Mouse (Mus musculus) midbrain, embryonic 13.5 days (tissue): ENCODE data around the gene Siae. TPM values are rescaled to one million over a fixed set of nuclear protein-coding genes. Genes with fewer than 3 reads are reported as not detected.

ENCODE experiments used
- ATAC-seq: fragments of 200-750 bp; cut with Nextera tagmentation; 2 replicates; pipeline ENCODE4 v1.8.0; 2017; ENCODE audit warnings: mild to moderate bottlenecking, moderate TSS enrichment, moderate library complexity
- H3K27ac ChIP-seq: fragments of 300-500 bp; sonication (generic); 2 replicates; pipeline ENCODE4 v1.5.1; 2015; ENCODE audit warnings: inconsistent platforms, mild to moderate bottlenecking, moderate library complexity
- H3K27me3 ChIP-seq: fragments of 300-500 bp; sonication (generic); 2 replicates; pipeline ENCODE4 v1.6.1; 2015; ENCODE audit warnings: mild to moderate bottlenecking, inconsistent platforms
- H3K36me3 ChIP-seq: fragments of 300-500 bp; sonication (generic); 2 replicates; pipeline ENCODE4 v1.6.1; 2015; ENCODE audit warnings: mild to moderate bottlenecking, inconsistent platforms
- H3K4me1 ChIP-seq: fragments of 300-500 bp; sonication (generic); replicated peaks from 2 replicates; pipeline ENCODE4 v1.6.1; 2015; ENCODE audit warnings: inconsistent platforms
- H3K4me2 ChIP-seq: fragments of 300-500 bp; sonication (generic); replicated peaks from 2 replicates; pipeline ENCODE4 v1.6.1; 2015; ENCODE audit warnings: moderate library complexity, mild to moderate bottlenecking, inconsistent platforms
- H3K4me3 ChIP-seq: fragments of 300-500 bp; sonication (generic); replicated peaks from 2 replicates; pipeline ENCODE4 v1.5.1; 2015; ENCODE audit warnings: mild to moderate bottlenecking, inconsistent platforms
- H3K9ac ChIP-seq: fragments of 300-500 bp; sonication (generic); replicated peaks from 2 replicates; pipeline ENCODE4 v1.6.1; 2015; ENCODE audit warnings: mild to moderate bottlenecking, inconsistent platforms
- H3K9me3 ChIP-seq: fragments of 300-500 bp; sonication (generic); 2 replicates; pipeline ENCODE4 v1.6.1; 2016; ENCODE audit warnings: mild to moderate bottlenecking, inconsistent platforms
- WGBS: fragments of 180-500 bp; shearing (Covaris S2); methylation state at CpG from one replicate; pipeline ENCODE4 v1.1.7; 2015; 5-methylcytosine and 5-hydroxymethylcytosine counted together
- polyA plus RNA-seq: library from polyadenylated mRNA; unstranded; fragments of >200 nt; fragmentation: Nextera tagmentation; extraction: Ambion mirVana; gene quantifications from 2 replicates; pipeline ENCODE4 v1.2.1, GENCODE M21; 2015

The Siae gene
- polyA plus RNA-seq, 1 experiment from 2014 or later = 9.2 TPM

DNA sequence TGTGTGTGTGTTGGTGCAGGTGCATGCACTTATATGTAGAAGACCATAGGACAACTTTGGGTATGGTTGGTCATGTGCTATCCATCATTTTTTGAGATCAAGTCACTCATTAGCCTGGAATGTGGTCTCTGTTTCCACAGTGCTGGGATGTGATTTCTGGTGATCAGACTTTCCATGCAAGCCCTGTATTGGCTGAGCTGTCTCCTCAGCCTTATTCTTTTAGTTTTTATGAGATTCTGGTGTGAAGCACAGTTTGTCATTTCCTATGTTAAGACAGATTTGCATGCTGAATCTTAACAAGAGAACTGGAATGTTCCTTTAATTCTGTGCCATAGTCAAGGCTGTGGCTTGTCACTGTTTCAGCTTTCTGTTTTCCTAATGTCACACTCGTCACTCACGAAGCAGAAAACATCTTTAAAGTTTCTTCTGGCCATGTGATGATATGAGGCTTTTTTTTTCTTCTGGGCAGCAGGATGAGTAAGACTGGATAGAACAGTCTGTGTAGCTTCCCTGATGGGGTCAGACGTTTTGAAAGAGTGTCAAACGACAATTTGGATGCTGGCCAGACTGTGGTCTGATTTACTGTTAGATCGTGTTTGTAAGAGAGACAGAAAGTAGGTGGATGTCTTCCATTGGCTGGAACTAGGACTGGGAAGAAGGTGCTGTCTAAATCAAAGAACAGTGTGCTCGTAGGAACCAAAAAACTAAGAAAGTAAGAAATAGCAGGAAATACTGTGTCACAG is 81.5 kb downstream of the Siae start:
- Histone ChIP-seq H3K4me3 (no peak overlapping the region), H3K4me1 (no peaks in the 10 kb centered on the region), H3K27me3 (no peaks in the 10 kb centered on the region), H3K36me3 (no peaks in the 10 kb centered on the region), H3K9ac (no peak overlapping the region), H3K9me3 (no peaks in the 10 kb centered on the region), H3K4me2 (no peak overlapping the region), H3K27ac (no peak overlapping the region)
- WGBS = 68% methylated on average over 6 of the region's 6 CpGs
- no peak for ATAC-seq

DNA sequence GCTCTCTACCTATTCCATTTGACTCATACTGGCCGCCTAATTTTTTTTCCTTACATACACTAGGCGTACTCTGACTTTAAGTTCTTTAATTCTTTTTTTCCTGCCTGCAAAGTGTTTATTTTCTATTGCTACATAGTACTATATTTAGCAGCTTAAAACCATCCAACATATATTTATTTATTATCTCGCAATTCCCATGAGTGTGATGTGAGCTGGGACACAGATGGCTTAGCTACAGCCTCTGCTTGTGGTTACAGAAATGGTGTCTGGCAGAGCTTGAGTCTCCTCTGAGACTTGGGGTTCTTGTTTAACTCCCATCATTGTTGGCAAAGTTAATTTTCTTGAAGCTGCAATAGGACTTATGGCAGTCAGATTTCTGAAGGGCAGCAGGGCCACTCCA is 83.2 kb downstream of the Siae start:
- H3K4me2 ChIP-seq = no peak overlapping the region
- no peak for ATAC-seq
- H3K9me3 ChIP-seq = no peaks in the 10 kb centered on the region
- no peak overlapping the region for H3K9ac ChIP-seq
- H3K27me3 ChIP-seq = no peaks in the 10 kb centered on the region
- 86% methylated on average over 3 of the region's 3 CpGs for WGBS
- H3K36me3 ChIP-seq = no peaks in the 10 kb centered on the region
- no peaks in the 10 kb centered on the region for H3K4me1 ChIP-seq
- no peak overlapping the region for H3K4me3 ChIP-seq
- H3K27ac ChIP-seq = no peak overlapping the region

DNA sequence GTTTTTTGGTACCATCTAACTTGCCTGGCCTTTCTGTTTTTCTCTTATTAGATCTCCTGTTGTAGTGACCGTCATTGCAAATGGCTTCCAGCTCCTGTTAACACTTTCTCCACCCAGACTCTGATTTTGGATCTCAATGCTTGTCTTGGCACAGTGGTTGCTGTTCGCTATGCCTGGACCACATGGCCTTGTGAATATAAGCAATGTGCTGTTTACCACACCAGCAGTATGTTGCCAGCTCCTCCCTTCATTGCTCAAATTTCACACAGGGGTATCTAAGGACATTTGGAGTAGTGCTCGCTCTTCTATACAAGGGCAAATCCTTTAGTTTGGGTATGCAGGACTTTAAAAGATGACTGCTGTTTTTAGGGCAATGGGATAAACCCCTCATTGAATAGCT is 90.7 kb downstream of the Siae start:
- Histone ChIP-seq H3K27me3 (no peaks in the 10 kb centered on the region), H3K9me3 (no peaks in the 10 kb centered on the region), H3K4me1 (no peaks in the 10 kb centered on the region), H3K36me3 (peaks cover 35% of the 10 kb centered on the region), H3K27ac (no peak overlapping the region), H3K4me2 (no peak overlapping the region), H3K4me3 (no peak overlapping the region), H3K9ac (no peak overlapping the region)
- no peak for ATAC-seq
- WGBS = 88% methylated on average over 3 of the region's 3 CpGs

DNA sequence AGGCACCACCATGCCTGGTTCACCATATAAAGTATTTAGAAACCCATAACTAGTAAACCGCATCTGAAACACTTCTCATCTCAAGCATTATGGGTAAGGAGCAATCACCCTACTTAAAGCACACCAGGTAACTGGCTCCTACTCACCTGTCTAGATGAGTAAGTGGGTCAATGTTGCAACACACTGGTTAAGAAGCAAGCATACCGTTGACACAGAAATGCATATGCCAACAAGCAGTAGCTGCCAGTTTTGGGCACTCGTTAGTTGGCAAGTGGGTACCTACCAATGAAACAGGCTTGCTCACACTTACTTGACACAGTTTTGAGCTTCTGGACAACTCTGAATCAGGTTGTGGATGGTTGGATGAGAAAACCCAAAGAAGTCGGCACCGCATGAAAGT is 95.1 kb downstream of the Siae start:
- WGBS = 96% methylated on average over 5 of the region's 5 CpGs

DNA sequence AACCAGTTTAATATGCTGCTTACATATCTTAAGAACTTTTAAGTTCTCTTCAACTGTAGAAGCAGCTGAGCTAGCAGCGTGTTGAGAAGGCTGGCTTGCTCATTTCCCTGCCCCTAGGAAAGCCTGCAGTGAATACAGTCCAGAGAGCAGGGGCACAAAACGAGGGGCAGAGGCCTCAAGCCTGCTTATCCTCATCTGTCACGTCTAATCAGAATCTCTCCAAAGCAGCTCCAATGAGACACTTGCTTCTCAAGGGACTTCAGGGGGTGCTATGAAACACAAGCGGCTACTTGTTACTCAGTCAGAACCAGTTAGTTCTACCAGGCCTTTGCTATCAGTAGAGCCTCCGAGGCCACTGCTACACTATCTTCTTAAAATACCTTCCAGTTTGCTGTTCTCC is 98.3 kb downstream of the Siae start:
- Histone ChIP-seq H3K4me1 (peaks cover 14% of the 10 kb centered on the region), H3K4me2 (no peak overlapping the region), H3K36me3 (peaks cover 52% of the 10 kb centered on the region), H3K9me3 (no peaks in the 10 kb centered on the region), H3K27me3 (no peaks in the 10 kb centered on the region), H3K27ac (no peak overlapping the region), H3K9ac (no peak overlapping the region), H3K4me3 (no peak overlapping the region)
- no peak for ATAC-seq
- 84% methylated on average over 5 of the region's 5 CpGs for WGBS

More for the DNA sequence above, 95.1 kb downstream of the Siae start:
- Histone ChIP-seq H3K27ac (no peak overlapping the region), H3K27me3 (no peaks in the 10 kb centered on the region), H3K9me3 (no peaks in the 10 kb centered on the region), H3K36me3 (peaks cover 65% of the 10 kb centered on the region), H3K4me3 (no peak overlapping the region), H3K4me2 (no peak overlapping the region), H3K9ac (no peak overlapping the region), H3K4me1 (0 out of 2 replicates have a peak, but pooled peaks cover 2% of the 10 kb centered on the region)
- no peak for ATAC-seq

DNA sequence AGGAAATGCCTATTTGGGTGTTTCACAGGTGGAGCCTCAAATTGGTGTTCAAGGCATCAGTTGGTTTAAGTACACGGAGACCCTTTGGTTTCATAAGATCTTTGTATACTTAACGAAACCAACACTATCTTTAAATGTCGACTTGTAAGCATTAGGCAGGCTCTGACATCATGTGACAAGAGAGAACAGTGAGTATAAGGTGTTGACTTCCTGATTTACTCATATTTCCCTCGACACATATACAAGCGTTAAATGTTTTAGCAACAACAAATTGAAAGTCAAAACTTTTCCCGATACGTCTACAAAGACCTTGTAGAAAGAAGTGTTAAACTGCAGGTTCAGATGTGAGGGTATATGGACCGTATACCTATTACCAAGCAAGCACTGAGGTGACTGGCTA is 100.5 kb downstream of the Siae start:
- no peak for ATAC-seq
- H3K4me2 ChIP-seq = peak overlapping the region; percentile 68
- H3K27ac ChIP-seq = no peak overlapping the region
- WGBS = 70% methylated on average over 8 of the region's 8 CpGs
- H3K27me3 ChIP-seq = no peaks in the 10 kb centered on the region
- H3K9me3 ChIP-seq = no peaks in the 10 kb centered on the region
- H3K36me3 ChIP-seq = peaks cover 32% of the 10 kb centered on the region
- peak overlapping the region; percentile 67 for H3K9ac ChIP-seq
- H3K4me1 ChIP-seq = peaks cover 14% of the 10 kb centered on the region
- H3K4me3 ChIP-seq = peak overlapping the region; percentile 67

DNA sequence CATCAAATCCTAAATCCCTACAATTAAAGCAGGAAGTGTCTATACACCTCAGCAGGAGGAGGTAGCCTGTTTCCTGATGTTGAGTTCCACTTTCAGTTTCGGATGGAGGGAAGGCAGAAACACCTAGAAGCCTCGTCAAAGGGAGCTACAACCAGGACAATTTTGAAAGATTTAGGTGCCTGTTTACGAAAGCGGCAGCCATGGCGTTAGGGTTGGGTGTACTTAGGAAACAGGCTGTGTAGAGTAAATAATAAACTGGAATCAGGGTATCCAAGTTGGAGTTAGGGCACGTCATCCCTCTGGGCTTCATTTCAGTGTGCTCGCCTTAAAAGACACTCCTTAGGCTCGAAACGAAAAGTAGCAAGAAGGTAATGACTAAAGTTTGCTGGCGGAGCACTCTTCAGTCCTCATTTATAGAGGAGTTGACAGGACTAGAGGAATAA is 101.0 kb downstream of the Siae start:
- Histone ChIP-seq H3K9ac (peak overlapping the region; percentile 67), H3K36me3 (peaks cover 27% of the 10 kb centered on the region), H3K9me3 (no peaks in the 10 kb centered on the region), H3K4me2 (peak overlapping the region; percentile 68), H3K27me3 (peaks cover 3% of the 10 kb centered on the region; the same call in 1 of the 2 replicates), H3K4me3 (peak overlapping the region; percentile 67), H3K4me1 (peaks cover 14% of the 10 kb centered on the region), H3K27ac (no peak overlapping the region)
- ATAC-seq = no peak; the same call in none of the 2 replicates
- WGBS = 4% methylated on average over 10 of the region's 10 CpGs

DNA sequence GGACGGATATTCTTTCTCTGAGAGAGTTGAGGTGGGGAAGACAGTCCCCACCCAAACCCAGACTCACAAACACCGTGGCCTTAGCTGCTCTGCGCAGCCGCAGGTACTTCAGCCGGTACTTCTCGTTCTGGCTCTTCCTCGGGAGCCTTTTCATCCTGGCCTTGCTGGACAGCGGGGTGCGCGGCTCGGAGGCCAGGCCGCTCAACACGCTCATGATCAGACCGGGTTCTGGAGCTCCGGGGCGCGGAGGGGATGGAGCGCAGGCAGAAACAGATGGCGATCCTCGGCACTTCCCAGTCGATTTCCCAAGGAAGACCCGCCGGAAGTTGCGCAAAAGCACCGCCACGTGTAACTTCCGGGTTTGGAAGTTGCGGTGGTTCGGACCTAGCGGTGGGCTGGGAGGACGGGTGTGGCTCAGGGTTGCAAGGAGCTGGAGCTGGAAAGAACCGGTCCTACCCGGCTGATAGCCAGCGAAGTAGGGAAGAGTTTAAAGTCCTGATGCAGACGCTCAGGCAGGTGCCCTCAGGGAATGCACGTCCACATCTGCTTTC is 101.5 kb downstream of the Siae start, which contains the start of gene Tbrg1:
Tbrg1 (minus strand) TSS at position 382 of the 551 bp plus-strand sequence.
- peaks cover 14% of the 10 kb centered on the region for H3K4me1 ChIP-seq
- peak within 1 kb of the TSS; percentile 45; the same call in 1 of the 2 replicates for H3K27ac ChIP-seq
- H3K27me3 ChIP-seq = peaks cover 3% of the 10 kb centered on the region; the same call in 1 of the 2 replicates
- H3K9ac ChIP-seq = peak within 1 kb of the TSS; percentile 67
- H3K36me3 ChIP-seq = peaks cover 25% of the 10 kb centered on the region
- H3K9me3 ChIP-seq = no peaks in the 10 kb centered on the region
- ATAC-seq = peak; percentile 93
- H3K4me3 ChIP-seq = peak within 1 kb of the TSS; percentile 67
- WGBS = under 1% methylated on average over 36 of the region's 36 CpGs
- H3K4me2 ChIP-seq = peak within 1 kb of the TSS; percentile 68

DNA sequence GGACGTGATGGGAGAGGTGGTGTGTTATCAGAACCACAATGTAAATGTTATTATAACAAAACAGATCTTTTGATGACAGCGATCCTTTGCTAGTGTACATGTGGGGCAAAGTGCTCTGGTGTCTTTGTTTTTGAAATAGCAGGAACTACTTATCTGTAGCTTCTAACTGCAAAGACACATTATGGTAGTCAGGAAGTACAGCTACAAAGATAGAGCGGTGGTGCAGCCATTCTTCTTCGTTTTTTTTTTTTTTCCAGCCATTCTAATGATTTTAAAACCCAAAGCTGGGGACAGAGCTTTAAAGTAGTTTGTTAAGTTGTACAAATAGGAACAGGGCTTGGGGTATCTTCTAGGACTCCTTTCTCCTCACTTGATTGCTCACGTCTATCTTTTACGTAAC is 103.9 kb downstream of the Siae start:
- H3K9me3 ChIP-seq = no peaks in the 10 kb centered on the region
- ATAC-seq = no peak
- peaks cover 1% of the 10 kb centered on the region for H3K36me3 ChIP-seq
- peaks cover 3% of the 10 kb centered on the region; the same call in 1 of the 2 replicates for H3K27me3 ChIP-seq
- H3K9ac ChIP-seq = no peak overlapping the region
- H3K4me1 ChIP-seq = peaks cover 14% of the 10 kb centered on the region
- no peak overlapping the region for H3K4me3 ChIP-seq
- H3K4me2 ChIP-seq = no peak overlapping the region
- WGBS = 89% methylated on average over 6 of the region's 6 CpGs
- no peak overlapping the region for H3K27ac ChIP-seq

DNA sequence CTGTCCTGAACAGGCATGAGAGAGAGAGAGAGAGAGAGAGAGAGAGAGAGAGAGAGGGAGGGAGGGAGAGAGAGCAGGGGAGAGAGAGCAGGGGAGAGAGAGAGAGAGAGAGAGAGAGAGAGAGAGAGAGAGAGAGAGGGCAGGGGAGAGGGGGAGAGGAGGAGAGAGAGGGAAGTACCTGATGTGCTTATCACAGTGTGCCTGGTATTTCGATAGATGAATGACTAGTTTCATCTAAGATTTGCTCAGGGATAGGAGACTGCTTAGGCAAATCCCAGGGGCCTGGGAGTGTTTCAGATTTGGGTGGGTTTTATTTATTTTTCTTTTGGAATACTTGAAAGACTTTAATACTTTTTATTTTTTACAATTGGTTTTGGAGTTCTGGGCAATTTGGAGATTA is 107.7 kb downstream of the Siae start:
- 82% methylated on average over 1 of the region's 1 CpGs for WGBS
- H3K9me3 ChIP-seq = no peaks in the 10 kb centered on the region
- H3K36me3 ChIP-seq = no peaks in the 10 kb centered on the region
- H3K4me1 ChIP-seq = no peaks in the 10 kb centered on the region
- H3K4me3 ChIP-seq = no peak overlapping the region
- no peak overlapping the region for H3K4me2 ChIP-seq
- no peak for ATAC-seq
- H3K27ac ChIP-seq = no peak overlapping the region
- no peak overlapping the region for H3K9ac ChIP-seq
- H3K27me3 ChIP-seq = peaks cover 3% of the 10 kb centered on the region; the same call in 1 of the 2 replicates

DNA sequence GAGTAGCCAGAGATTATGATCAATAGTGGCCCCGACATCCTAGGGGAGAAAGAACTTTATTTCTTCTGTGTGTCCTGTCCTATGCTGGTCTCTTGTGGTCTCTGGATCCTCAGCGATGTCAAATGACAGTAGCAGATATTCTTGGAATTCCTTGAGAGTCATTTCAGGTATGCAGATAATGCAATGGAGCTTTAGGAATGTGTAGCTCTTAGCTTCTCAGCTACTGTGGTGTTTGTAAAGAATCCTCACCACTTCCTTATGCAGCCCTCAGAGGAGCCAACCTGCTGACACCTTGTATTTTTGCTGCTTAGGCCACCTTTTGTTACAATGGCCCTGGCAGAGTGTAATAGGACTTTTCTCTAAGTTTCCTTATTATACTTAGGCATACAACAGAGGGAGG is 109.1 kb downstream of the Siae start:
- H3K9me3 ChIP-seq = no peaks in the 10 kb centered on the region
- no peak overlapping the region for H3K27ac ChIP-seq
- 83% methylated on average over 2 of the region's 2 CpGs for WGBS
- no peak overlapping the region for H3K9ac ChIP-seq
- peaks cover 3% of the 10 kb centered on the region; the same call in 1 of the 2 replicates for H3K27me3 ChIP-seq
- ATAC-seq = no peak
- H3K36me3 ChIP-seq = no peaks in the 10 kb centered on the region
- H3K4me3 ChIP-seq = no peak overlapping the region
- H3K4me1 ChIP-seq = no peaks in the 10 kb centered on the region
- H3K4me2 ChIP-seq = no peak overlapping the region

DNA sequence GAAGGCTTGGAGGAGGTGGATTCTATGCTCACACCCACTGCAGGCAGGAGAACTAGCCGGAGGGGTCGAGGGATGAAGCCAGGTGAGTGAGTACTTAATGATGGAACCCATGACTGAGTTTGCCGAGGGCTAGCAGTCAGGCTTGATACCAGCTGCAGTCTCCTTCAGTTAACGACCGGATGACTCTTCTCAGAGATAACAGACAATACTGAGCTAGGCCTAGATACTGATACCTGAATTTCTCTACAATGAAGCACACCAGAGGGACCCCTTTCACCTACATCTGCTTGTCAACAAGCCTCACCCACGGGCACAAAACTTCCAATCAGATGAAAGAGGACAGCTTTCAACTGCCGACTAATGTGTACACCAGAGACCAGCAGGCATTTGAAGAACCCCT is 110.5 kb downstream of the Siae start:
- Histone ChIP-seq H3K4me3 (no peak overlapping the region), H3K9me3 (no peaks in the 10 kb centered on the region), H3K36me3 (no peaks in the 10 kb centered on the region), H3K27me3 (peaks cover 3% of the 10 kb centered on the region; the same call in 1 of the 2 replicates), H3K4me1 (no peaks in the 10 kb centered on the region), H3K27ac (no peak overlapping the region), H3K9ac (no peak overlapping the region), H3K4me2 (no peak overlapping the region)
- no peak for ATAC-seq
- WGBS = 85% methylated on average over 7 of the region's 7 CpGs
